Mouse (Mus musculus) small intestine, adult 2 months (tissue): ENCODE measurements around the gene 4930519G04Rik.

ENCODE experiments used
- CTCF ChIP-seq: fragments of 200-500 bp; IDR thresholded peaks from 2 replicates; pipeline ENCODE4 v1.5.1; 2012; ENCODE audit warnings: low read depth, mild to moderate bottlenecking, control low read depth, inconsistent platforms, low read length, moderate library complexity, mixed read lengths; ENCODE audit not compliant: insufficient replicate concordance, insufficient read length; ENCODE audit errors: extremely low read depth
- POLR2A ChIP-seq: fragments of 200-500 bp; IDR thresholded peaks from 2 replicates; pipeline ENCODE4 v1.6.1; 2012; ENCODE audit warnings: low read depth, mild to moderate bottlenecking, control low read depth, inconsistent platforms, low read length, moderate library complexity

GRCm38 (mm10) chr5:114809181-114809756 is 44.2 kb upstream of the 4930519G04Rik start:
- TF ChIP-seq CTCF (no peak), POLR2A (no peak)
